In genomic region chr4:63027451-63027850, GRCm38 (mm10) we compare ENCODE assay signal across 24 mouse cellular contexts.
DNase-seq lines count a peak whose midpoint lies in the region; ATAC-seq and TF ChIP-seq lines count a peak whose summit lies in the region.
"Had no signal": no experiment of that assay in that cellular context is flagged by ENCODE, and none has a peak within 500 bp of the region (broad histone marks: within the 10 kb centered on the region; RNA-seq: fewer than 3 reads in every experiment).

No protein-coding gene starts in this region.

- H3K4me2 ChIP-seq in lung, embryonic 14.5 days: no peak overlapping the region
- H3K4me2 ChIP-seq: embryonic facial prominence, embryonic 12.5 days; embryonic facial prominence, embryonic 15.5 days; forebrain, embryonic 12.5 days; forebrain, embryonic 15.5 days; heart, embryonic 11.5 days; hindbrain, embryonic 13.5 days had no signal

- no peak overlapping the region for H3K4me3 ChIP-seq in lung, embryonic 14.5 days (ENCODE audit: low read depth, low read length)
- H3K4me3 ChIP-seq: embryonic facial prominence, embryonic 12.5 days; embryonic facial prominence, embryonic 15.5 days; forebrain, embryonic 12.5 days; forebrain, embryonic 15.5 days; heart, adult 2 months; hindbrain, embryonic 10.5 days; hindbrain, embryonic 13.5 days had no signal

- DNase-seq in kidney, adult 11 months: peak; percentile 0
- no peak for DNase-seq in kidney, postnatal 14 days
- peak; percentile 68 for DNase-seq in lung, embryonic 14.5 days
- no peak for DNase-seq in lung, adult 18-20 months
- DNase-seq in testis, postnatal 10 days (ENCODE audit: low spot score): peak; percentile 38
- no peak for DNase-seq in testis, postnatal 14 days (ENCODE audit: low spot score)
- DNase-seq: adrenal gland, adult 2 months; adrenal gland, postnatal 14 days; cerebellum, adult 11 months; cerebellum, adult 2 months; cerebellum, adult 9-11 months; cerebellum, postnatal 25 days; gastrocnemius, postnatal 10 days; gastrocnemius, postnatal 36 days; heart, adult 2 months had no signal

- H3K4me1 ChIP-seq in lung, embryonic 14.5 days (ENCODE audit: insufficient read depth): peaks cover 6% of the 10 kb centered on the region; the same call in 1 of the 2 replicates
- H3K4me1 ChIP-seq: forebrain, embryonic 15.5 days had no signal

- H3K27me3 ChIP-seq in lung, embryonic 14.5 days (ENCODE audit: insufficient read depth, low read length): no peaks in the 10 kb centered on the region
- H3K27me3 ChIP-seq: embryonic facial prominence, embryonic 12.5 days; embryonic facial prominence, embryonic 15.5 days; forebrain, embryonic 12.5 days; forebrain, embryonic 15.5 days; hindbrain, embryonic 13.5 days had no signal

- H3K36me3 ChIP-seq in lung, embryonic 14.5 days (ENCODE audit: insufficient read depth): no peaks in the 10 kb centered on the region
- H3K36me3 ChIP-seq: embryonic facial prominence, embryonic 12.5 days; embryonic facial prominence, embryonic 15.5 days; forebrain, embryonic 12.5 days; forebrain, embryonic 15.5 days; hindbrain, embryonic 10.5 days had no signal

- no peak overlapping the region for H3K9ac ChIP-seq in lung, embryonic 14.5 days
- H3K9ac ChIP-seq: embryonic facial prominence, embryonic 12.5 days; embryonic facial prominence, embryonic 15.5 days; forebrain, embryonic 12.5 days; forebrain, embryonic 15.5 days; hindbrain, embryonic 13.5 days had no signal

- ATAC-seq in lung, embryonic 14.5 days (ENCODE audit: insufficient read depth): peak; percentile 55; the same call in 1 of the 2 replicates
- ATAC-seq: CD4-positive, CD25-positive, alpha-beta regulatory T cell, adult 4 months; forebrain, embryonic 15.5 days; hindbrain, embryonic 16.5 days had no signal

- no peak for TF ChIP-seq CTCF in lung, embryonic 14.5 days (IDR thresholded peaks at IDR 0.05; ENCODE audit: low read depth)

- no peaks in the 10 kb centered on the region for H3K9me3 ChIP-seq in lung, embryonic 14.5 days (ENCODE audit: low read depth, low read length)
- H3K9me3 ChIP-seq: embryonic facial prominence, embryonic 12.5 days; embryonic facial prominence, embryonic 15.5 days; forebrain, embryonic 12.5 days; forebrain, embryonic 15.5 days; hindbrain, embryonic 10.5 days; hindbrain, embryonic 13.5 days had no signal

- no peak overlapping the region for H3K27ac ChIP-seq in lung, embryonic 14.5 days (ENCODE audit: low read depth)
- H3K27ac ChIP-seq: embryonic facial prominence, embryonic 12.5 days; embryonic facial prominence, embryonic 15.5 days; forebrain, embryonic 12.5 days; forebrain, embryonic 15.5 days; heart, adult 2 months; hindbrain, embryonic 10.5 days; hindbrain, embryonic 13.5 days had no signal

Comparison
In these comparisons a context has a peak if more than half of its experiments do, and no peak if none do; other contexts are left out.
1. DNase-seq: peak in kidney, adult 11 months (single experiment), lung, embryonic 14.5 days (single experiment) and testis, postnatal 10 days (single experiment); none in kidney, postnatal 14 days (single experiment), lung, adult 18-20 months (0 of 2) and testis, postnatal 14 days (single experiment).